Mouse (Mus musculus): Measurements from ENCODE around the gene Aif1l. TPM values are rescaled to one million over a fixed set of nuclear protein-coding genes. Genes with fewer than 3 reads are reported as not detected.
A peak's percentile ranks its signal among the peaks of the same experiment; 100 is the strongest.

Gene Aif1l
- total and polyA plus RNA-seq, 2 experiments from 2014 or later = 21.6 to 37.4 TPM

GRCm38 (mm10) chr2:32008716-32009115 lies 58.8 kb downstream of the Aif1l start:
- no peak overlapping the region for H3K4me2 ChIP-seq (ENCODE audit: low read depth, low read length)
- no peaks in the 10 kb centered on the region for H3K4me1 ChIP-seq (ENCODE audit: control insufficient read depth, insufficient read depth)
- DNase-seq (ENCODE audit: low spot score) (no peak), ATAC-seq (ENCODE audit: insufficient read depth, low read depth) (no peak)
- no peak overlapping the region for H3K4me3 ChIP-seq (ENCODE audit: low read depth, low read length)
- H3K9me3 ChIP-seq (replicated peaks; ENCODE audit: control insufficient read depth, low read length) = no peaks in the 10 kb centered on the region
- H3K9ac ChIP-seq (replicated peaks; ENCODE audit: low read depth, low read length) = no peak overlapping the region
- 92% methylated on average over 11 of the region's 11 CpGs for WGBS
- no peak overlapping the region for H3K27ac ChIP-seq (ENCODE audit: low read depth)
- H3K36me3 ChIP-seq (replicated peaks; ENCODE audit: control insufficient read depth, insufficient read depth, low read length) = peaks cover 88% of the 10 kb centered on the region
- TF ChIP-seq CTCF (IDR thresholded peaks at IDR 0.05; ENCODE audit: low read depth) = no peak
- TF ChIP-seq EP300 (IDR thresholded peaks at IDR 0.05; ENCODE audit: low read depth) = no peak
- no peaks in the 10 kb centered on the region for H3K27me3 ChIP-seq (ENCODE audit: control insufficient read depth, insufficient read depth, low read length)

GRCm38 (mm10) chr2:32019704-32020103 lies 69.8 kb downstream of the Aif1l start:
- WGBS = 73% methylated on average over 4 of the region's 4 CpGs
- Histone ChIP-seq H3K9ac (replicated peaks; ENCODE audit: low read depth, low read length) (no peak overlapping the region), H3K27me3 (ENCODE audit: control insufficient read depth, insufficient read depth, low read length) (no peaks in the 10 kb centered on the region), H3K27ac (ENCODE audit: low read depth) (no peak overlapping the region), H3K9me3 (replicated peaks; ENCODE audit: control insufficient read depth, low read length) (no peaks in the 10 kb centered on the region), H3K36me3 (replicated peaks; ENCODE audit: control insufficient read depth, insufficient read depth, low read length) (peaks cover 92% of the 10 kb centered on the region), H3K4me2 (ENCODE audit: low read depth, low read length) (no peak overlapping the region), H3K4me1 (ENCODE audit: control insufficient read depth, insufficient read depth) (no peaks in the 10 kb centered on the region), H3K4me3 (ENCODE audit: low read depth, low read length) (no peak overlapping the region)
- TF ChIP-seq CTCF (IDR thresholded peaks at IDR 0.05; ENCODE audit: low read depth) = no peak
- no peak for TF ChIP-seq EP300 (IDR thresholded peaks at IDR 0.05; ENCODE audit: low read depth)
- ATAC-seq (ENCODE audit: insufficient read depth, low read depth) = no peak
- DNase-seq (ENCODE audit: low spot score) = no peak

GRCm38 (mm10) chr2:32020229-32020628 lies 70.3 kb downstream of the Aif1l start:
- DNase-seq (ENCODE audit: low spot score) = no peak
- no peak overlapping the region for H3K9ac ChIP-seq (replicated peaks; ENCODE audit: low read depth, low read length)
- H3K4me3 ChIP-seq (ENCODE audit: low read depth, low read length) = no peak overlapping the region
- no peaks in the 10 kb centered on the region for H3K4me1 ChIP-seq (ENCODE audit: control insufficient read depth, insufficient read depth)
- TF ChIP-seq EP300 (IDR thresholded peaks at IDR 0.05; ENCODE audit: low read depth) (no peak), CTCF (IDR thresholded peaks at IDR 0.05; ENCODE audit: low read depth) (peak; percentile 40)
- ATAC-seq (ENCODE audit: insufficient read depth, low read depth) = no peak
- H3K27ac ChIP-seq (ENCODE audit: low read depth) = no peak overlapping the region
- no peaks in the 10 kb centered on the region for H3K9me3 ChIP-seq (replicated peaks; ENCODE audit: control insufficient read depth, low read length)
- H3K36me3 ChIP-seq (replicated peaks; ENCODE audit: control insufficient read depth, insufficient read depth, low read length) = peaks cover 96% of the 10 kb centered on the region
- 87% methylated on average over 5 of the region's 5 CpGs for WGBS
- H3K4me2 ChIP-seq (ENCODE audit: low read depth, low read length) = no peak overlapping the region
- H3K27me3 ChIP-seq (ENCODE audit: control insufficient read depth, insufficient read depth, low read length) = no peaks in the 10 kb centered on the region

Other genes with a start within 250 kb of the Aif1l start
- not detected in 2 replicates for gene Qrfp, start 139.6 kb upstream of the Aif1l start, total RNA-seq (2014; rRNA removed; ENCODE audit: low replicate concordance)
- 0.04 TPM in 1 of 2 replicates, not detected in the other for gene Qrfp, start 139.6 kb upstream of the Aif1l start, polyA plus RNA-seq (2015; fragmentation: Nextera tagmentation; extraction: Ambion mirVana)
- not detected in 2 replicates for gene Fibcd1, start 104.1 kb upstream of the Aif1l start, total RNA-seq (2014; rRNA removed; ENCODE audit: low replicate concordance)
- not detected in 2 replicates for gene Fibcd1, start 104.1 kb upstream of the Aif1l start, polyA plus RNA-seq (2015; fragmentation: Nextera tagmentation; extraction: Ambion mirVana)
- gene Lamc3, start 62.8 kb upstream of the Aif1l start, total RNA-seq (2014; rRNA removed; ENCODE audit: low replicate concordance) = 0.65 and 1.8 TPM in 2 replicates
- gene Lamc3, start 62.8 kb upstream of the Aif1l start, polyA plus RNA-seq (2015; fragmentation: Nextera tagmentation; extraction: Ambion mirVana) = 0.14 and 0.16 TPM in 2 replicates
- 17.3 and 17.7 TPM in 2 replicates for gene Nup214, start 24.3 kb downstream of the Aif1l start, total RNA-seq (2014; rRNA removed; ENCODE audit: low replicate concordance)
- gene Nup214, start 24.3 kb downstream of the Aif1l start, polyA plus RNA-seq (2015; fragmentation: Nextera tagmentation; extraction: Ambion mirVana) = 35.7 and 37.9 TPM in 2 replicates
- gene Fam78a, start 134.7 kb downstream of the Aif1l start, total RNA-seq (2014; rRNA removed; ENCODE audit: low replicate concordance) = 28.7 and 34.9 TPM in 2 replicates
- gene Fam78a, start 134.7 kb downstream of the Aif1l start, polyA plus RNA-seq (2015; fragmentation: Nextera tagmentation; extraction: Ambion mirVana) = 14.6 and 18.0 TPM in 2 replicates
- 30.7 and 56.3 TPM in 2 replicates for gene Plpp7, start 145.4 kb downstream of the Aif1l start, total RNA-seq (2014; rRNA removed; ENCODE audit: low replicate concordance)
- gene Plpp7, start 145.4 kb downstream of the Aif1l start, polyA plus RNA-seq (2015; fragmentation: Nextera tagmentation; extraction: Ambion mirVana) = 23.4 and 24.0 TPM in 2 replicates
- 66.5 and 74.1 TPM in 2 replicates for gene Prrc2b, start 200.9 kb downstream of the Aif1l start, total RNA-seq (2014; rRNA removed; ENCODE audit: low replicate concordance)
- 16.1 and 19.5 TPM in 2 replicates for gene Prrc2b, start 200.9 kb downstream of the Aif1l start, polyA plus RNA-seq (2015; fragmentation: Nextera tagmentation; extraction: Ambion mirVana)

Measured in heart, postnatal 0 days (tissue).